Mouse (Mus musculus) kidney, postnatal 0 days (tissue): ENCODE results near the gene Psmc3ip. TPM values are rescaled to one million over a fixed set of nuclear protein-coding genes. Genes with fewer than 3 reads are reported as not detected.

Experiments
- ATAC-seq: fragments of 200-750 bp; cut with Nextera tagmentation; replicated peaks from 2 replicates; pipeline ENCODE4 v1.8.0; 2017; ENCODE audit warnings: low read depth, moderate number of reproducible peaks, moderate TSS enrichment, moderate library complexity; ENCODE audit not compliant: low FRiP score
- DNase-seq: peaks from one replicate; pipeline ENCODE4 v3.0.0-alpha.2; 2016; ENCODE audit warnings: low spot score
- H3K27ac ChIP-seq: fragments of 300-500 bp; sonication (generic); 2 replicates; pipeline ENCODE4 v1.5.1; 2014; ENCODE audit warnings: mild to moderate bottlenecking
- H3K27me3 ChIP-seq: fragments of 300-500 bp; sonication (generic); 2 replicates; pipeline ENCODE4 v1.6.1; 2014; ENCODE audit warnings: low read length, mixed read lengths; ENCODE audit not compliant: insufficient read depth
- H3K36me3 ChIP-seq: fragments of 300-500 bp; sonication (generic); 2 replicates; pipeline ENCODE4 v1.6.1; 2014; ENCODE audit warnings: low read length, mixed read lengths; ENCODE audit not compliant: insufficient read depth
- H3K4me1 ChIP-seq: fragments of 300-500 bp; sonication (generic); replicated peaks from 2 replicates; pipeline ENCODE4 v1.6.1; 2014; ENCODE audit warnings: antibody characterized with exemption, low read length, mixed read lengths; ENCODE audit not compliant: insufficient read depth
- H3K4me2 ChIP-seq: fragments of 300-500 bp; sonication (generic); 2 replicates; pipeline ENCODE4 v1.6.1; 2014; ENCODE audit warnings: mild to moderate bottlenecking, low read length, moderate library complexity, mixed read lengths
- H3K4me3 ChIP-seq: fragments of 300-500 bp; sonication (generic); replicated peaks from 2 replicates; pipeline ENCODE4 v1.5.1; 2014; ENCODE audit warnings: low read depth, low read length
- H3K9ac ChIP-seq: fragments of 300-500 bp; sonication (generic); 2 replicates; pipeline ENCODE4 v1.6.1; 2014; ENCODE audit warnings: low read depth, low read length
- H3K9me3 ChIP-seq: fragments of 300-500 bp; sonication (generic); replicated peaks from 2 replicates; pipeline ENCODE4 v1.6.1; 2016; ENCODE audit warnings: low read length, inconsistent platforms, mixed read lengths
- CTCF ChIP-seq: IDR thresholded peaks from 2 replicates; pipeline ENCODE4 v1.5.1; 2016; ENCODE audit warnings: antibody characterized with exemption, low read depth, mild to moderate bottlenecking, moderate library complexity
- WGBS: fragments of 180-500 bp; shearing (Covaris S2); extraction: QIAGEN DNeasy Blood & Tissue Kit; methylation state at CpG from one replicate; pipeline ENCODE4 v1.1.7; 2014; 5-methylcytosine and 5-hydroxymethylcytosine counted together
- polyA plus RNA-seq: library from polyadenylated mRNA; unstranded; fragments of >200 nt; fragmentation: Nextera tagmentation; extraction: Ambion mirVana; gene quantifications from 2 replicates; pipeline ENCODE4 v1.2.1, GENCODE M21; 2015

Gene Psmc3ip
- polyA plus RNA-seq, 1 experiment from 2014 or later, result 23.2 TPM

DNA sequence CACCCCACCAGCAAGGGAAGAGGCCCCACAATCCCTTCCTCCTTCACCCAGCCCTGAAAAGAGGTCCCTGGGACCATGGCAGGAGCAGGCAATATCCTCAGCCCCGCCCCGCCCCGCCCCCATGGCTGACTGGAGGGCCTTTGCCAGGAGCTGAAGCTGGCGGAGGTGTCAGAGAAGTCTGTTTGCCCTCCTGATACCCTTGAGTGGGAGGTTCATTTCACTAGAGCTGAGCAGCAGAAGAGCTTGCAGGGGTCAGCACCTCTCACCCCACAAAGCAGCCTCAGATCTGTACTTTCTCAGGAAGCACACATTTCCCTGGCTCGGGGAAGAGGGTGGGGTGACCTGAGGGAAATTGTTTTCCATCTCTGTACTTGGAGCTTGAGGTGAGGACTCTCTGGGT is 36.5 kb downstream of the Psmc3ip start:
- no peak overlapping the region for H3K4me2 ChIP-seq
- peak; percentile 19 for DNase-seq

DNA sequence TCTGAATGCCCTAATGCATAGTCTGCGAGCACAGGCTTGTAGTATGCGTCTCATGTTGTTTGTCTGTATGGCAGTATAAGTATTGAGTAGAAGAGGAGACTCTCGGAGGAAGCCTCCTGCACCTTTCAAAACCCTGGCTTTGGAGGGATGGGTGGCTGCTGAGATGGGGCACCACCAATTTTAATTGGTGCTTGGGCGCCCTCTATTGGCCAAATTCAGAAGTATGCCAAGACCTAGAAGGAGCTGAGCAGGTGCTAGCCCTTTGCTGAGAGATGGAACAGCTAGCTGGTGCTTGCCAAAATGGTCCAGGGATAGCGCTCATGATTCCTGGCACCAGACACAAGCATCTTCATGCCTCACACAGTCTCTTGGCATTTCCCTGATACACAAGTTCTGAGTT is 37.4 kb downstream of the Psmc3ip start:
- Histone ChIP-seq H3K27ac (no peak overlapping the region), H3K4me2 (no peak overlapping the region), H3K9ac (no peak overlapping the region), H3K27me3 (no peaks in the 10 kb centered on the region), H3K4me3 (no peak overlapping the region), H3K36me3 (peaks cover 7% of the 10 kb centered on the region; the same call in 1 of the 2 replicates), H3K4me1 (peaks cover 8% of the 10 kb centered on the region), H3K9me3 (no peaks in the 10 kb centered on the region)
- TF ChIP-seq CTCF, result peak; percentile 84
- WGBS, result 34% methylated on average over 5 of the region's 5 CpGs
- ATAC-seq, result 0 out of 2 replicates have a peak, but pooled peaks have one; percentile 16
- peak; percentile 86 for DNase-seq

More for the DNA sequence above, 36.5 kb downstream of the Psmc3ip start:
- H3K9me3 ChIP-seq, result no peaks in the 10 kb centered on the region
- peaks cover 17% of the 10 kb centered on the region for H3K4me1 ChIP-seq
- H3K27me3 ChIP-seq, result no peaks in the 10 kb centered on the region
- peaks cover 4% of the 10 kb centered on the region; the same call in 1 of the 2 replicates for H3K36me3 ChIP-seq
- H3K9ac ChIP-seq, result no peak overlapping the region
- peak overlapping the region; percentile 81; the same call in 1 of the 2 replicates for H3K27ac ChIP-seq
- ATAC-seq, result no peak; the same call in 1 of the 2 replicates
- TF ChIP-seq CTCF, result no peak
- H3K4me3 ChIP-seq, result no peak overlapping the region
- WGBS, result 44% methylated on average over 5 of the region's 5 CpGs

GRCm38 (mm10) chr11:101056885-101057284 is 38.4 kb downstream of the Psmc3ip start:
- no peaks in the 10 kb centered on the region for H3K27me3 ChIP-seq
- H3K4me2 ChIP-seq, result no peak overlapping the region
- no peak overlapping the region for H3K9ac ChIP-seq
- WGBS, result 41% methylated on average over 8 of the region's 8 CpGs
- peaks cover 3% of the 10 kb centered on the region; the same call in 1 of the 2 replicates for H3K36me3 ChIP-seq
- H3K27ac ChIP-seq, result peak overlapping the region; percentile 50
- TF ChIP-seq CTCF, result no peak
- no peak; the same call in 1 of the 2 replicates for ATAC-seq
- DNase-seq, result no peak
- H3K4me1 ChIP-seq, result peaks cover 7% of the 10 kb centered on the region; the same call in 1 of the 2 replicates
- H3K4me3 ChIP-seq, result no peak overlapping the region
- H3K9me3 ChIP-seq, result no peaks in the 10 kb centered on the region

DNA sequence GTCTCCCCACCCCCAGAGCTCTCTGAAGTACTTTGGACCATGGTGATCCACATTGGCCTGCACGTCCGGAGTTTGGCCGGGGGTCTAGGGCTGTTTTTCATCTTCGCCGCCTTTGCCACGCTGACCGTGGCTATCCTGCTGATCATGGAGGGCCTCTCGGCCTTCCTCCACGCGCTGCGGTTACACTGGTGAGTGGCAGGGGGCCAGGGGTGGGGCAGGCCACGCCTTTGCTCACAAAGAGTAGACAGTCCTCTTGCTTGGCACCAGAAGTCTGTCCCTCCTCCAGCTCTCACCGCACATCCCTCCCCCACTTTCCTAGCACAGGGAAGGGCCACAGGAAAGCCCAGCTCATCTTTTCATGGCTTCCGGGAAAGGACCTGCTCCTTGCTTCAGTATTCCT is 39.8 kb downstream of the Psmc3ip start:
- no peak overlapping the region for H3K27ac ChIP-seq
- peaks cover 7% of the 10 kb centered on the region for H3K36me3 ChIP-seq
- H3K4me1 ChIP-seq, result peaks cover 7% of the 10 kb centered on the region; the same call in 1 of the 2 replicates
- no peak overlapping the region for H3K4me3 ChIP-seq
- no peaks in the 10 kb centered on the region for H3K27me3 ChIP-seq
- no peak for TF ChIP-seq CTCF
- H3K9me3 ChIP-seq, result no peaks in the 10 kb centered on the region
- H3K4me2 ChIP-seq, result no peak overlapping the region
- ATAC-seq, result no peak
- WGBS, result 76% methylated on average over 14 of the region's 14 CpGs
- H3K9ac ChIP-seq, result 0 out of 2 replicates have a peak overlapping the region, but pooled peaks have one; percentile 13
- DNase-seq, result no peak

DNA sequence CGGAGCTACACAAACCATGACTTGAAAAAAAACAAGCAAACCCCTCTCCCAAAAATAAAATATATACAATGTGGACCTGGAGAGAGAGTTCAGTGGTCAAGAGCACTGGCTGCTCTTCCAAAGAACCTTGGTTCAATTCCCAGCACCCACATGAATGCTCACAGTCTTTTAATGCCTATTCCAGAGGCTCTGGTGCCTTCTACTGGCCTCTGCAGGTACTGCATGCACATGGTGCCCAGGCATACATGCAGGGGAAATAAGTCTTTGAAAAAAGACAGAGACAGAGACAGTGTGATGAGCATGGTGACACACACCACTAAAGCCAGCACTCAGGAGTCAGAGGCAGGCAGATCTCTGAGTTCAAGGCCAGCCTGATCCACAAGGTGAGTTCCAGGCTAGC is 41.3 kb downstream of the Psmc3ip start:
- no peaks in the 10 kb centered on the region for H3K27me3 ChIP-seq
- H3K36me3 ChIP-seq, result peaks cover 18% of the 10 kb centered on the region
- no peak for DNase-seq
- H3K9me3 ChIP-seq, result no peaks in the 10 kb centered on the region
- H3K4me1 ChIP-seq, result 0 out of 2 replicates have a peak, but pooled peaks cover 4% of the 10 kb centered on the region
- H3K4me3 ChIP-seq, result no peak overlapping the region
- H3K9ac ChIP-seq, result no peak overlapping the region
- no peak overlapping the region for H3K27ac ChIP-seq
- WGBS, result 97% methylated on average over 1 of the region's 1 CpGs
- no peak for ATAC-seq
- TF ChIP-seq CTCF, result peak; percentile 50
- H3K4me2 ChIP-seq, result no peak overlapping the region

GRCm38 (mm10) chr11:101052751-101053473 is 42.3 kb downstream of the Psmc3ip start:
- WGBS, result 83% methylated on average over 10 of the region's 10 CpGs
- Histone ChIP-seq H3K36me3 (peaks cover 26% of the 10 kb centered on the region), H3K9me3 (no peaks in the 10 kb centered on the region), H3K27me3 (no peaks in the 10 kb centered on the region), H3K27ac (peak overlapping the region; percentile 1; the same call in 1 of the 2 replicates), H3K4me1 (no peaks in the 10 kb centered on the region), H3K4me2 (no peak overlapping the region), H3K9ac (no peak overlapping the region), H3K4me3 (no peak overlapping the region)
- no peak for TF ChIP-seq CTCF
- ATAC-seq (no peak), DNase-seq (no peak)
